Mouse (Mus musculus) adrenal gland, adult 8-10 months (tissue): ENCODE data around the gene Triap1. TPM values are rescaled to one million over a fixed set of nuclear protein-coding genes. Genes with fewer than 3 reads are reported as not detected.

ENCODE experiments used
- total RNA-seq, 4 experiments: library from RNA; stranded (reverse); gene quantifications; 2 replicates each; pipeline ENCODE4 v1.2.4; 2022

Triap1 gene
- total RNA-seq, 4 experiments from 2014 or later = 37.4 to 58.7 (median 46.8) TPM

Other genes with a start within 250 kb of the Triap1 start
- gene Gm10401, start 242.9 kb upstream of the Triap1 start, total RNA-seq = not detected
- gene Acads, start 221.9 kb upstream of the Triap1 start, total RNA-seq = 100 to 1,000 TPM; 122 to 219 (median 173) TPM
- gene Unc119b, start 206.2 kb upstream of the Triap1 start, total RNA-seq = 10 to 100 TPM; 38.8 to 51.9 (median 45.7) TPM
- gene Mlec, start 183.0 kb upstream of the Triap1 start, total RNA-seq = 100 to 1,000 TPM; 207 to 274 (median 239) TPM
- 10 to 100 TPM; 11.8 to 59.6 (median 41.5) TPM for gene Cabp1, start 146.8 kb upstream of the Triap1 start, total RNA-seq
- gene Pop5, start 105.4 kb upstream of the Triap1 start, total RNA-seq = 10 to 100 TPM; 75.9 to 87.9 (median 84.9) TPM
- 100 to 1,000 TPM; 218 to 258 (median 235) TPM for gene Rnf10, start 68.3 kb upstream of the Triap1 start, total RNA-seq
- gene Coq5, start 61.6 kb upstream of the Triap1 start, total RNA-seq = 10 to 100 TPM; 50.3 to 63.7 (median 60.1) TPM
- gene Dynll1, start 40.2 kb upstream of the Triap1 start, total RNA-seq = 100 to 1,000 TPM; 140 to 233 (median 156) TPM
- gene Srsf9, start 14.0 kb upstream of the Triap1 start, total RNA-seq = 10 to 100 TPM; 68.1 to 89.3 (median 75.9) TPM
- 10 to 100 TPM; 21.5 to 24.6 (median 23.1) TPM for gene Gatc, start within 50 bp of the Triap1 start, total RNA-seq
- gene Cox6a1, start 7.8 kb downstream of the Triap1 start, total RNA-seq = 1,000 to 10,000 TPM in 2 of 4 experiments, 100 to 1,000 TPM in 2; 703 to 1,239 (median 893) TPM
- 10 to 100 TPM; 17.5 to 27.3 (median 21.7) TPM for gene Msi1, start 88.4 kb downstream of the Triap1 start, total RNA-seq
- under 1 TPM in 1 of 4 experiments, not detected in 3; 0.93 TPM for gene Pla2g1b, start 125.0 kb downstream of the Triap1 start, total RNA-seq
- 10 to 100 TPM; 24.6 to 53.8 (median 41.2) TPM for gene Sirt4, start 143.5 kb downstream of the Triap1 start, total RNA-seq
- gene Pxn, start 165.5 kb downstream of the Triap1 start, total RNA-seq = 10 to 100 TPM; 32.1 to 64.5 (median 44.8) TPM
- gene Rplp0, start 218.2 kb downstream of the Triap1 start, total RNA-seq = 100 to 1,000 TPM; 682 to 769 (median 720) TPM
- 10 to 100 TPM; 69.2 to 98.2 (median 77.7) TPM for gene Gcn1l1, start 224.0 kb downstream of the Triap1 start, total RNA-seq